Mouse (Mus musculus): ENCODE measurements around the gene Fam83f. TPM values are rescaled to one million over a fixed set of nuclear protein-coding genes. Genes with fewer than 3 reads are reported as not detected.

The Fam83f gene
- polyA plus RNA-seq, 1 experiment from 2014 or later: 0.37 TPM

DNA sequence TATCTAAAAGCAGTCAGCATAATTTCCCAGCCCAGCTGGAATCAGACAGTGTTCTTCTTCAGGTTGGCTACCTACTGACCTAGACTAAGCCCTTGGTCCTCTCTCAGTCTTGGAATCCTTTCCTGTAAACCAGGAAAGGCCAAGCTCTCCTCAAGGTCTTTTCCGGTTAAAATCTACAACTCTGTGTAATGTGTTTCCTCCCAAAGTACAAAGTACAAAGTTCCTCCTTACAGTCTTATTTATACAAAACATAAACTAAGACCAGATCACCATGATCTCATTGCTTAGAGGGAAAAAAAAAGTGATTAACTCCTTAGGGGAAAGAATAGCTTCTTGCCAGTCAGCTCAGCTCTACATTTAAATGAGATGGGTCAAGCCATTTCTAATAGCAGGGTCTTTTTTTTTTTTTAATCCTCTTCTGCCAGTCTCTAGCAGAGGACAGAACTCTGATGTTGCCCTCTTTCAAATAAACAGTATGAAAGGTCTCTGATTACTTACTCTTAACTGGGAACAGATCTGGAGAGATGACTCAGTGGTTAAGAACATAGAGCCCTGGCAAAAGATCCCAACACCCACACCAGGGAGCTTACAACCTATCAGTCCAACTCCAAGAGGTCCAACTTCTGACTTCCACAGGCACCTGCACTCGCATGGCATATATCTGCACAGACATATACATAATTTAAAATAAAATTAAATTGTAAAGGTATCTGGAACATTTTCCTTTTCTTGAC, 29.8 kb upstream of the Fam83f start:
- Histone ChIP-seq H3K36me3 (replicated peaks) (no peaks in the 10 kb centered on the region), H3K9me3 (no peaks in the 10 kb centered on the region), H3K4me1 (peaks cover 41% of the 10 kb centered on the region), H3K27ac (no peak overlapping the region), H3K4me3 (no peak overlapping the region), H3K27me3 (ENCODE audit: poor library complexity, severe bottlenecking) (no peaks in the 10 kb centered on the region)
- no peak for DNase-seq (ENCODE audit: extremely low spot score, low spot score)
- WGBS: 82% methylated on average over 2 of the region's 2 CpGs

DNA sequence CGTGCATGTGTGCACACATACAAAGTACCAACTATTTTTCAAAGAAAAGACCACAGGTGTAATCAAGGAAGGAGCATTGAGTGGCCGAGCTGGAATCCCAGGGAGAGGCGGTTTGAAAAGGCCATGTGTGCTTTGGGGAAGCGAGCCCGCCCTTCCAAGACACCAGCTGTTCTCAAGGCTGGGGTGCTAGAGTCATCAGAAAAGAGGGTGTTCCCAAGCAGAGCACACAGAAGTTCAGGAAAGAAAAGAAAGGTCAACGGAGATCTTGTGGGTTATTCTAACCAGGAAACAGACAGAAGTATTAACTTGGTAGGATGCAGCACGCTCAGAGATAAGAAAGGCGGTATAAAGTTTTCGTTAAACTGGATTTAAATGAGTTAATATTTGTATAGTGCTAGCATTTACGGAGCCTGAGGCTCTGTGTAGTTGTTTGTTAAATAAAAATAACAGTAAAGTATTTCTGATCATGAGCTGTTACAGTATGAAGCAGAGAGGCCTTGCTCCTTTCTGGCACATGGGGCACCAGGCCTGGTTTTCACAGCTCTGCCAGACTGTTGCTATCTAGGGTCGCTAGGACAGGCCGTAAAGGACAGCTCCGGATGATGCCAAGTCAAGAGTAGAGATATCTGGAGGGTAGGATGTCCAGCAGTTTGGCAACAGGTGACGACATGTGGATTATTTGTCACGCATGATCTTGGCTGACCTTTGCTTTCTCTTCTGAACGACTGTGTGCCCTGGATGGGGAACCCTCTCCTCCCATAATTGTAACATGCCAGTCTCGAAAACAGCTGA, 26.4 kb upstream of the Fam83f start:
- peaks cover 30% of the 10 kb centered on the region for H3K4me1 ChIP-seq
- no peaks in the 10 kb centered on the region for H3K9me3 ChIP-seq
- WGBS: 89% methylated on average over 17 of the region's 17 CpGs
- no peak overlapping the region for H3K27ac ChIP-seq
- no peak for DNase-seq (ENCODE audit: extremely low spot score, low spot score)
- H3K27me3 ChIP-seq (ENCODE audit: poor library complexity, severe bottlenecking): no peaks in the 10 kb centered on the region; the same call in 1 of the 2 replicates
- no peak overlapping the region for H3K4me3 ChIP-seq
- no peaks in the 10 kb centered on the region for H3K36me3 ChIP-seq (replicated peaks)

DNA sequence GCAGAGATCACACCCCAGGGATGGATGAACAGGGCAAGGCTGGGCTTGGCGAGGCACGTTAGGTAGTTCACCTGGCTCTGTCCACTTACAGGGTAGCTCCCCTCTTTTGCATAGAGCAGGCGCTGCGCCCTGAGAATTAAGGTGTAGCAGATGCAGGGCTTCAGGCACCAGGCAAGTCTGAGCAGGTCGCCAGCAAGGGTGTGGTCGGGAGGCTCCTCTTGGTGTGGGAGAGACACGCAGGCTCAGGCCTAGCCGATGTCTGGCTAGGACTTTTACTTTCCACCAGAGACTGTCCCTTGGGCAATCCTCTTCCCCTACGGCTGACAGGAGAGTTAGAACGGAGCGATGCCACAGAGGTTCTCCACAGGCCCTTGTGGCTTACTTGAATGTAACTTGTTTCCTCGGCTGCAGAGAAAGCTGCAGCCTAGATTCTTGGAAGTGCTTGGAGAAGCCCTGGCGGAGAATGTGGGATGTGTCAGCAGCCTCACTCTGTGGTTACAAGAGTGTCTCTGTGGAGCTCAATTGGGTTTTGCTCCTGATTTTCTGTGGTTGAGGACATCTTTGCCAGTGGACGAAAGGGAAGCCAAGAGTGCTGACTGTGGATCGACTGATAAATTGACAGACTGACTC, 22.6 kb upstream of the Fam83f start:
- H3K36me3 ChIP-seq (replicated peaks): no peaks in the 10 kb centered on the region
- WGBS: 77% methylated on average over 15 of the region's 15 CpGs
- no peaks in the 10 kb centered on the region for H3K9me3 ChIP-seq
- H3K4me3 ChIP-seq: no peak overlapping the region
- no peak for DNase-seq (ENCODE audit: extremely low spot score, low spot score)
- H3K27me3 ChIP-seq (ENCODE audit: poor library complexity, severe bottlenecking): no peaks in the 10 kb centered on the region; the same call in 1 of the 2 replicates
- H3K27ac ChIP-seq: no peak overlapping the region
- H3K4me1 ChIP-seq: peaks cover 17% of the 10 kb centered on the region

DNA sequence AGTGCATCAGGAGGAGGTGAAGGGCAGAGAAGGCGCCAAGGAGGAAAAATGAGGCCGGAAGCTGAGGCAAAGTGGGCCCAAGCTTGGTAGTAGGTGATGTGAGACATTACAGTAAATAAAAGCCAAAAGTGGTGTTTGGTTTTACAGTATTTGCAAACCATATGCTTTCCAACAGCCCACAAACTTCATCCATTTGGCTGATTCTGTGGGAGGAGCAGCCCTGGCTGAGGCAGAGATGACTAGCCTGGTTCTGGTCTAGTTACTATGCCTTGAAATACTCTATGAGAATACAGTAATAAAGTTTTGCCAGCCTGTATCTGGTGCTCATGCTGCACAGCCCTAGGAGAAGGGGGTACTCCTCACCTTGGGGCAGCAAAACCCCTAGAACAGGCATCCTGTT, 21.2 kb upstream of the Fam83f start:
- H3K4me3 ChIP-seq: no peak overlapping the region
- H3K4me1 ChIP-seq: peaks cover 16% of the 10 kb centered on the region
- no peaks in the 10 kb centered on the region for H3K36me3 ChIP-seq (replicated peaks)
- H3K27me3 ChIP-seq (ENCODE audit: poor library complexity, severe bottlenecking): no peaks in the 10 kb centered on the region; the same call in 1 of the 2 replicates
- no peaks in the 10 kb centered on the region for H3K9me3 ChIP-seq
- WGBS: 86% methylated on average over 2 of the region's 2 CpGs
- no peak for DNase-seq (ENCODE audit: extremely low spot score, low spot score)
- H3K27ac ChIP-seq: no peak overlapping the region

DNA sequence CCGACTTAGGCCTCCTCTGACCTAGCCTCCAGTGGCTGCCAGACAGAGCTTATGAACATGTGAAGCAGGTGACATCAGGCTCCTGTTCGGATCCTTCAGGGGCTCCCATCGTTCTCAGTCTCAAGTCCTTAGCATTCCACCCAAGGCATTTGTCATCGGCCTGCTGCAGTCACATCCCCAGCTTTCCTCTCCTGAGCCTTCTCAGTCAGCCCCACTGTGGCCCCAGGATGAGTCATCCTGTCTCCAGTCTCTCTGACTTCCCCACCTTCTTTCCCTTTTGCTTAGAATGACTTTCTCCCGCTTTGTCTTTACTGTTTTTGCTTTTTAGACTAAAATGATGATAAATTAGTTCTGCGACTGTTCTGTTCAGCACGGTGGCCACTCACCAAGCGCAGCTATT, 17.8 kb upstream of the Fam83f start:
- Histone ChIP-seq H3K27ac (no peak overlapping the region), H3K9me3 (no peaks in the 10 kb centered on the region), H3K4me1 (peaks cover 7% of the 10 kb centered on the region), H3K4me3 (no peak overlapping the region), H3K27me3 (ENCODE audit: poor library complexity, severe bottlenecking) (no peaks in the 10 kb centered on the region), H3K36me3 (replicated peaks) (no peaks in the 10 kb centered on the region)
- WGBS: 87% methylated on average over 8 of the region's 8 CpGs
- no peak for DNase-seq (ENCODE audit: extremely low spot score, low spot score)

DNA sequence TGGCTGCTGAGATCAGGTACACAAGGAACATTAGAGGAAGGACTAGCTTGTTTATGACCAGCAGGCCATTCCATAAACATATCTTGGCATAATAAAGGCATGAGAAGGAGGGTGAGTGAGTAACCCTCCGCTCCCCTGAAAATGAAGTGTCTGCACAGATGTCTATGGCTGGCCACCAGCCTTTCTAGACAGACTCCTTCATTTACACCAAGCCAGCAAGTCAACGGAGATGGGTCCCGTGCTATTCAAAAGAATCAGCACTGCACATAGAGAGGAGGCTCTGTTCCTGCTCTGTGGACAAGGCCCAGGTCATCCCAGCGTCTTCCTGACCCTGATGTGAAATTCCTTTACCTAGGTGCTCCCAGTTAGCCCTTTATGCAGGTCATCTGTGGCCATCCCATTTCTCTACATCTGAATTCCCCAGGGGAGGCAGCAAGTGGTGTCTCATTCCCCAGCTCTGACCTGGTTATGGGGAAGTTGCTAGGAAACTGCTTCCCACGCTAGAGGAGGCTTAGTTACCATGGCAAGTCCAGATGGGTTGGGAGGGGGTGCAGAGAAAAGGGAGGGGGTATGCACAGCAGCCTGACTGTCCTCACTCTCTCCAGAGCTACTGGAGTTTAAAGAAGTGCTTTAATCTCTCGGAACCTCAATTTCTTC, 12.7 kb upstream of the Fam83f start:
- H3K36me3 ChIP-seq (replicated peaks): no peaks in the 10 kb centered on the region
- no peak for DNase-seq (ENCODE audit: extremely low spot score, low spot score)
- H3K4me1 ChIP-seq: peaks cover 10% of the 10 kb centered on the region
- no peak overlapping the region for H3K4me3 ChIP-seq
- whole genome bisulfite sequencing: 75% methylated on average over 6 of the region's 6 CpGs
- H3K27ac ChIP-seq: no peak overlapping the region
- H3K27me3 ChIP-seq (ENCODE audit: poor library complexity, severe bottlenecking): no peaks in the 10 kb centered on the region
- H3K9me3 ChIP-seq: no peaks in the 10 kb centered on the region

DNA sequence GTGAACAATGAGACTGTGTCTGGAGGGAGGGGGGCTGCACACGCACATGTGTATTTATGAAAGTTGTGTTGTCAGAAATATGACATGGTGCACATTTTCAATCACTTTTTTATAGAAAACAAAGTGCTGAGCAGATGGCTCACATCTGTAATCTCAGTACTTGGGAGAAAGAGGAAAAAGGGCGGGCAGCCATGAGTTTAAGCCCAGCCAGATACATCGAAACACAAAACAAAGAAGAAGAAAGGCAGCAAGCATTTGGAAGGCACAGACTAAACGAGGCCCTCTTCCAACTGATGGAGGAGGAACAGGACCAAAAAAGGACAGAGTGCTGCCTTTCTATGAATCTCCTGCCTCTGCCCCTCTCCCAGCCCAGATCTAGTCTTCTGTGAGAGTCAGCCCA, 10.7 kb upstream of the Fam83f start:
- H3K4me3 ChIP-seq: no peak overlapping the region
- H3K9me3 ChIP-seq: no peaks in the 10 kb centered on the region
- no peaks in the 10 kb centered on the region for H3K36me3 ChIP-seq (replicated peaks)
- no peaks in the 10 kb centered on the region for H3K27me3 ChIP-seq (ENCODE audit: poor library complexity, severe bottlenecking)
- peaks cover 10% of the 10 kb centered on the region for H3K4me1 ChIP-seq
- no peak for DNase-seq (ENCODE audit: extremely low spot score, low spot score)
- whole genome bisulfite sequencing: 74% methylated on average over 4 of the region's 4 CpGs
- H3K27ac ChIP-seq: no peak overlapping the region

DNA sequence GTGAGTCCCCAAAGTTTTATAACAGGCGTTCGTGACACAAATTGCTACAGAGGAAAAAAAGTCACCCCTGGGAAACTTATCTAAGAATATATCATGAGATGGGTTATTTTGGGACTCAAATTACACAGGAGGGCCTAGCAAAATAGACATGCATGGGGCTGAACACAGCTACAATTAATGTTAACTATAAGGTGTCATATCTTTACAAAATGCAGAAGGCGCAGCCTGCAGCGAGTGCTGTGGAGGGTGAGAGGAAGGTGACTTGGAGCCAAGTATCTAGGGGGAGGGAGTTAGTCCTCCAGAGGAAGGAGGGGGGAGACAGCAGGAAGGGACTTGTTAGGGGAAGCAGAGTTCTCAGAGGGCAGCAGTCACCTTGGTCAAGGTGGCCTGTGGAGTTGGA, 7.2 kb upstream of the Fam83f start:
- no peak for DNase-seq (ENCODE audit: extremely low spot score, low spot score)
- WGBS: 83% methylated on average over 4 of the region's 4 CpGs
- H3K27me3 ChIP-seq (ENCODE audit: poor library complexity, severe bottlenecking): peaks cover 5% of the 10 kb centered on the region

DNA sequence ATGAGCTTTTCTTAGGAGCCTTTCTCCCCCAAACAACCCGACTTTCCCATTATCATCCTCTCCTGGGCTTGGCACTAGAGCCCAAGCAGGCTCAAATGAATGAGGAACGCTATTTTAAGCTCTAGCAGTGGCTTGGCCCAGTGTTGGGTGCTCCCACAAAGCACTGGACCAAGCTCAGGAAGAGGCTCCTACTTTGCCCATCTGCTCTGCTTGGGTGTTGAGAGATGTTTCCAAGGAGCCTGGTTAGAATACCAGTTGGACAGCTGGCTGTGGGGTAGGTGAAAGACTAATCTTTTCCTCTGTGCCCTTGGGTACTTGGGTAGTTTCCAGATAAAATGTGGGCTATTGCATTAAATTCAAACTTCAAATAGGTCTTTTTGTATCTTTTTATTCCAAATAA, 1.2 kb downstream of the Fam83f start:
- Histone ChIP-seq H3K4me1 (peaks cover 13% of the 10 kb centered on the region), H3K9me3 (no peaks in the 10 kb centered on the region), H3K36me3 (replicated peaks) (no peaks in the 10 kb centered on the region), H3K27ac (no peak overlapping the region), H3K27me3 (ENCODE audit: poor library complexity, severe bottlenecking) (peaks cover 64% of the 10 kb centered on the region), H3K4me3 (no peak overlapping the region)
- no peak for DNase-seq (ENCODE audit: extremely low spot score, low spot score)
- 66% methylated on average over 2 of the region's 2 CpGs for WGBS

More for the DNA sequence above, 7.2 kb upstream of the Fam83f start:
- Histone ChIP-seq H3K4me3 (no peak overlapping the region), H3K9me3 (no peaks in the 10 kb centered on the region), H3K36me3 (replicated peaks) (no peaks in the 10 kb centered on the region), H3K4me1 (peaks cover under 1% of the 10 kb centered on the region; the same call in 1 of the 2 replicates), H3K27ac (no peak overlapping the region)

DNA sequence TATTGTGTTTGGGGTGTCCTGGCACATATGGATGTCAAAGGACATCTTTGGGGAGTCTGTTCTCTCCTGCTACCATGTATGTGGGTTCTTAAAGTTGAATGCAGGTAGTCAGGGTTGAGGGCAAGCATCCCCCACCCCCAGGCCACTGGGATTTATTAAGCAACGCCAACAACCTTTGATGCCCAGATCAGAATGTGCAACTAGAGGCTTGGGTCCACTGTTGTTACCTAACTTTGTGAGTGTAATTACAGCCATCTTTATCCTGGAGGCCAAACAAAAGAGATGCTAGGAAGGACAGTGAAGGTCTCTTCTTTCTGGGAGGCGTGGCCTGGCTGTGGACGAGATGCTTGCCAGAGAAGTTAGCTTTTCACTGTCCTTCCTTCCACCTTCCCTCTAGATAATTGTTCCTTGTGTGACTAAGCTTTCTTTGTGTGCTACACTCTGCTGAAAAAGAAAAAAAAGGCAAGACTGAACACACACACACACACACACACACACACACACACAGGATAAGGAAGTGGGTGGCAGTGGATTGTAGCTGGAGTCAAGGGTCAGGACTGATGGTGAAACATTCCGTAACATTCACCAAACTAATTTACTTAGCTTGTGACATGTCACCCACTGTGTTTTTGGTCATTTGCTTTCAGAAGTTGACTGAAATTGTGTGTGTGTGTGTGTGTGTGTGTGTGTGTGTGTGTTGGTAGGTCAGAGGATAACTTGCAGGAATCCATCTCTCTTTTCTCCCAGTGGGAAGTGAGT, 1.9 kb downstream of the Fam83f start:
- DNase-seq (ENCODE audit: extremely low spot score, low spot score): no peak
- WGBS: 71% methylated on average over 4 of the region's 4 CpGs
- Histone ChIP-seq H3K4me1 (peaks cover 13% of the 10 kb centered on the region), H3K4me3 (no peak overlapping the region), H3K9me3 (no peaks in the 10 kb centered on the region), H3K27ac (no peak overlapping the region), H3K36me3 (replicated peaks) (no peaks in the 10 kb centered on the region), H3K27me3 (ENCODE audit: poor library complexity, severe bottlenecking) (peaks cover 64% of the 10 kb centered on the region)

DNA sequence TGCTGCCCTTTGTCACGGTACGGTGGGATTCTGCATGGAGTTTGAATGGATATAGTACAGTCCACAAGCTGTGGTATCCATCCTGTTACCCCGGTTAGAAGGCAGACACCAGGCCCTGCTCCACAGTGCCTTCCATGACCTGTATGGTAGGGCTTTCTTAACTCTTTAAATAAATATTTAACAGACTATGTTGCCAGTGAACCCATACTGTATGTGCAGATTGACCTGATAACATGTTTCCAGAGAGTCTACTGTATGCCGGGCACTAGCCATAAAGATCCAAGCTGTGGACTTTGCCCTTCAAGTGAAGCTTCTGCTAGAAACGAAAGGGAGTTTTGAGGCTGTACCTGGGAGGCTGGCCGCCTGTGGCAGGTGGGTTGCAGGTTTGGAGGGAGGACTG, 3.1 kb downstream of the Fam83f start:
- no peak overlapping the region for H3K4me3 ChIP-seq
- H3K9me3 ChIP-seq: no peaks in the 10 kb centered on the region
- H3K36me3 ChIP-seq (replicated peaks): no peaks in the 10 kb centered on the region
- WGBS: 87% methylated on average over 6 of the region's 6 CpGs
- DNase-seq (ENCODE audit: extremely low spot score, low spot score): no peak
- peaks cover 19% of the 10 kb centered on the region for H3K4me1 ChIP-seq
- H3K27ac ChIP-seq: no peak overlapping the region
- peaks cover 59% of the 10 kb centered on the region for H3K27me3 ChIP-seq (ENCODE audit: poor library complexity, severe bottlenecking)

Data from forebrain, embryonic 10.5 days (tissue).